10 mouse cellular contexts compared by ENCODE assay signal in genomic region chr13:97533896-97534666, GRCm38 (mm10).
DNase-seq lines count a peak whose midpoint lies in the region; ATAC-seq and TF ChIP-seq lines count a peak whose summit lies in the region.
"Had no signal": no experiment of that assay in that cellular context is flagged by ENCODE, and none has a peak within 500 bp of the region (broad histone marks: within the 10 kb centered on the region; RNA-seq: fewer than 3 reads in every experiment).

No protein-coding gene starts in this region.

- TF ChIP-seq CTCF in embryonic fibroblast, embryonic 13.5 days (IDR thresholded peaks at IDR 0.05; ENCODE audit: borderline replicate concordance, insufficient read depth, low read length) = no peak

- WGBS in forebrain, embryonic 12.5 days = 79% methylated on average over 11 of the region's 11 CpGs
- WGBS in forebrain, embryonic 15.5 days = 53% methylated on average over 11 of the region's 11 CpGs

- DNase-seq in left cerebral cortex, postnatal 4 days = peak; percentile 30
- no peak for DNase-seq in left cerebral cortex, postnatal 36 days (ENCODE audit: low spot score in 2 of 2)
- DNase-seq in testis, postnatal 14 days (ENCODE audit: low spot score) = no peak
- no peak for DNase-seq in embryo, embryonic 9.5 days (ENCODE audit: extremely low spot score)

- intact Hi-C loops in left cerebral cortex, postnatal 4 days (cut with DNase I) = loop anchor here (10.0 kb wide), 1 partner anchor 289 kb away; the partner anchor contains the start of gene Enc1
- intact Hi-C loops in left cerebral cortex, postnatal 36 days (cut with DNase I) = no loop called here

- H3K4me2 ChIP-seq in forebrain, embryonic 12.5 days = no peak overlapping the region
- H3K4me2 ChIP-seq in forebrain, embryonic 15.5 days (replicated peaks) = no peak overlapping the region
- H3K4me2 ChIP-seq: liver, embryonic 15.5 days had no signal

- no peak overlapping the region for H3K4me3 ChIP-seq in forebrain, embryonic 12.5 days (replicated peaks)
- H3K4me3 ChIP-seq in forebrain, embryonic 15.5 days = no peak overlapping the region
- H3K4me3 ChIP-seq in embryonic fibroblast, embryonic 13.5 days (ENCODE audit: insufficient read depth, low read length) = no peak overlapping the region
- H3K4me3 ChIP-seq: liver, embryonic 15.5 days had no signal

- no peak for ATAC-seq in forebrain, embryonic 12.5 days (ENCODE audit: low FRiP score)
- no peak; the same call in 1 of the 2 replicates for ATAC-seq in forebrain, embryonic 15.5 days (replicated peaks)
- 0 out of 2 replicates have a peak, but pooled peaks have one; percentile 23 for ATAC-seq in monocyte, adult 5-6 weeks (replicated peaks; ENCODE audit: insufficient number of reproducible peaks, low FRiP score, low TSS enrichment, poor library complexity, severe bottlenecking)

- H3K4me1 ChIP-seq in forebrain, embryonic 12.5 days = peaks cover 10% of the 10 kb centered on the region
- H3K4me1 ChIP-seq in forebrain, embryonic 15.5 days = peaks cover 25% of the 10 kb centered on the region
- peaks cover 10% of the 10 kb centered on the region; the same call in 1 of the 2 replicates for H3K4me1 ChIP-seq in embryonic fibroblast, embryonic 13.5 days (ENCODE audit: control insufficient read depth, insufficient read depth, low read length)
- H3K4me1 ChIP-seq: liver, embryonic 15.5 days had no signal

- peak overlapping the region; percentile 36; the same call in 1 of the 2 replicates for H3K27ac ChIP-seq in forebrain, embryonic 12.5 days
- no peak overlapping the region for H3K27ac ChIP-seq in forebrain, embryonic 15.5 days (replicated peaks)
- H3K27ac ChIP-seq in embryonic fibroblast, embryonic 13.5 days (ENCODE audit: insufficient read depth, low read length) = peak overlapping the region; percentile 25; the same call in 1 of the 2 replicates
- H3K27ac ChIP-seq: liver, embryonic 15.5 days had no signal

- no peak overlapping the region for H3K9ac ChIP-seq in forebrain, embryonic 12.5 days
- no peak overlapping the region for H3K9ac ChIP-seq in forebrain, embryonic 15.5 days (replicated peaks)
- H3K9ac ChIP-seq: liver, embryonic 15.5 days had no signal

- no peaks in the 10 kb centered on the region for H3K27me3 ChIP-seq in forebrain, embryonic 12.5 days
- H3K27me3 ChIP-seq in forebrain, embryonic 15.5 days = no peaks in the 10 kb centered on the region
- H3K27me3 ChIP-seq: CH12.LX; liver, embryonic 15.5 days had no signal

- no peaks in the 10 kb centered on the region for H3K36me3 ChIP-seq in forebrain, embryonic 12.5 days (replicated peaks)
- no peaks in the 10 kb centered on the region for H3K36me3 ChIP-seq in forebrain, embryonic 15.5 days
- H3K36me3 ChIP-seq: liver, embryonic 15.5 days had no signal

- H3K9me3 ChIP-seq in forebrain, embryonic 12.5 days = no peaks in the 10 kb centered on the region
- H3K9me3 ChIP-seq in forebrain, embryonic 15.5 days = no peaks in the 10 kb centered on the region
- H3K9me3 ChIP-seq: liver, embryonic 15.5 days had no signal

- TF ChIP-seq POLR2A in embryonic fibroblast, embryonic 13.5 days (IDR thresholded peaks at IDR 0.05; ENCODE audit: low read depth, low read length) = no peak
